Mouse (Mus musculus) embryo, embryonic 11.5 days (tissue): ENCODE measurements at regions not wholly inside any gene's neighbourhood (a gene's known extent, or its start where the extent isn't known, plus 50 kb on each side); places are given as distances from the start of the nearest gene placed in this dataset.

ENCODE experiments used
- DNase-seq: peaks from one replicate; pipeline ENCODE4 v3.0.0-alpha.2; 2012; ENCODE audit warnings: low read depth, low spot score

GRCm38 (mm10) chr1:76322943-76323559, 777.0 kb downstream of the Slc4a3 start:
- DNase-seq: no peak

DNA sequence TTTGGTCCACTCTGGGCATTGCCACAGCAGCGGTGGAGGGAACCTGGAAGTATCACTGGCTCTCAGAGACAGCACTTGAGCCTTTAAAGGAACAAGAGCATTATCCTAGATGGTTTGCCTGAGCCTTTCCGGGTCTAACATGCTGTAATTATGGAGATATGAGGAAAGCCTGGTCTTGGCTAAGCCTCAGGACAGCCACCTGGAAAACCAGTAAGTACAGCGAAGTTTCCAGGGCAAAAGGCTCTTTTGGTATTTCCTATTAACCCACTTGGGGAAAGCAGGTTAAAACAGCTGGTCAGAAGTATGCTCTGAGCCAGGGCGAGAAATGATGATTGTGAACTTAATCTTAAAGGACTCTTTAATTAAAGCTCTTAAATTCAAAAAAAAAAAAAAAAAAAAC, 777.5 kb downstream of the Slc4a3 start:
- no peak for DNase-seq

GRCm38 (mm10) chr1:76336011-76336410, 789.9 kb downstream of the Slc4a3 start:
- no peak for DNase-seq

DNA sequence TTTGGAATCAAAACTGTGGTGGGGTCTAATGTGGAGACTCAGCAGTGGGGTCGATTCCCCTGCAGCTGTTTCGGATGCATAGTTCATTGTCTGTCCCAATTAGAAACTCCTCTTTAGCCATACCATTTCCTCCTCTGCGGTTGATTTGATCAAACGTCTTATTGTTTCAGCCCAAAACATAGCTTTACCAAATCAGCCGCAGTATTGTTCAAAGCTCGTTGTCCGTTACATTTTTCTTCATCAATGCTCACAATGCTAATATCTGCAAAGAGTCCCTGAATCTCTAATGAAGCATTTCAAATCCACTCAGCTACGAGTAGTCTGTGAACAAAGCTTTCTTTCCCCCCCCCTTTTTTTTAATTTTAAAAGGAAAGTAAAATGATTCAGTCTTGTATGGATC, 816.0 kb downstream of the Slc4a3 start:
- DNase-seq: no peak

DNA sequence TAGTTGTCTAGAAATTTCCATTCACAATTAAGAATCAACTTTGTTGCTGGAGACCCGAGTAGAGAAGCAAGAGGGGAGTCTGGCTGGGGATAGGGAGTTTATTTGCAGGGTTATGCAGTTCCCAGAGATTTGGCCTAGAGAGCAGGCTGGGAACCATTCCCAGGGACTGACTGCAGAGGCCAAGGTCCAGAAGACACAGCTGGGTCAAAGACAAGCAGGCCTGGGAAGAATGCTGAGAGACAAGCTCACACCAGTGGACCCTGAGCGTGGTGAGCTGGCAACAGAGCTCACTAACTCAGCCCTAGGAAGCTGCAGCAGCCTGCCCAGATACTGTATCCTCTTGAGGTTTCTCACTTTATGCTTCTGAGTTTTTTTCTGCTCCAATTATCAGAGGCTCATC, 827.9 kb downstream of the Slc4a3 start:
- no peak for DNase-seq

DNA sequence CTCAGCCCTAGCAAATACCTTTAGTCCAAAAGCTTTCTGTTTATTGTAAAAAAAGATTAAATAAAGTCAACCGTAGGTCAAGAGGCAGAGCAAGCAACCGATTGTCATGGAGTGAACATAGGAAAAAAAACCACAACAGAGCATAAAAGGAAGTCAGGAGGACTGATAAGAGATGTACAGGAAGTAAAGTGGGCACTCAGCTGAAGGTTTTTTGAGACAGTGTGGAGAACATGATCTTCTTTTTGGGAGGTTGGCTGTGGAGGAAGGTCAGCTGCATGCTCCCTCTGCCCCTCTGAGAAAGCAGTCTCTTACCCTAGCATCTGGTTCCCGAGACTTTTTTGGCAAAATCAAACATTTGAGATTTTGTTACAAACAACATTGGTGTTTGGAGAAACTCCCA, 832.1 kb downstream of the Slc4a3 start:
- DNase-seq: no peak

DNA sequence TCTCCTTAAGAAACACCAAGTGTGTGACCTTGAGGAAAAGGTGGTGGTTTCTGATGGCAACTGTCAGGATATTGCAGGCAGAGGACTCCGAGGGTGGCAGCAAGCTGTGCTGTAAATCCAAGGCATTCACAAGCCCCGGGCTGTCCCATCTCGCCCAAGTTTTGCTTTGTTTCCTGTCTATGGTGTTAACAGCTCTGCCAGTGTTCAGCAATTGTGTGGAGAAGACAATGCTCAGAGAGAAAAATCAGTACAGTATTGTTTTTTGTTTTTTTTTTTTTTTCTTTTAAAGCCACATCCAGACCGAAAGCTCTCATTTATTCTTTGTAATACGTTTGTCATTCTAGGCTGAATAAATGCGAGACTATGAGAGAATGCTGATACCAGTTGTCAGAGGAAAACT, 846.5 kb downstream of the Slc4a3 start:
- DNase-seq: no peak

DNA sequence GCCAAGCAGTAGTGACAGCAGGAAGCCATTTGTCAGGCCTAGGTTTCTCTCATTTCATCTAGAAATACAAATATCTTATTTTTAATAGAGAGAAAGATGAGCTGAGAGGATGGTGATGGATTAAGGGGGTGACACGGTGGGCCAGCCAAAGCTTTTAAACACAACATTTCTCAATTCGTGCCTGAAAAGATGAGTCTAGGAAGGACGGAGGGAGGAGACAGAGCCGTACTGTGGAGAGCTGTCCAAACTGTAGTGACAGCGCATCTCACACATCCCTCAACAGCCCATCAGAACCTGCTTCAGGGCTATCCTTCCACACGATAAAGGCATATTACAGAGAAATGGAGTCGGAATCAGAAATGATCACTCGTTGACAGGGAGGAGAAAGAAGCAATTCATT, 848.0 kb downstream of the Slc4a3 start:
- no peak for DNase-seq

- DNase-seq: no peak
Measured at GRCm38 (mm10) chr1:76402854-76403253, 856.8 kb downstream of the Slc4a3 start.

DNA sequence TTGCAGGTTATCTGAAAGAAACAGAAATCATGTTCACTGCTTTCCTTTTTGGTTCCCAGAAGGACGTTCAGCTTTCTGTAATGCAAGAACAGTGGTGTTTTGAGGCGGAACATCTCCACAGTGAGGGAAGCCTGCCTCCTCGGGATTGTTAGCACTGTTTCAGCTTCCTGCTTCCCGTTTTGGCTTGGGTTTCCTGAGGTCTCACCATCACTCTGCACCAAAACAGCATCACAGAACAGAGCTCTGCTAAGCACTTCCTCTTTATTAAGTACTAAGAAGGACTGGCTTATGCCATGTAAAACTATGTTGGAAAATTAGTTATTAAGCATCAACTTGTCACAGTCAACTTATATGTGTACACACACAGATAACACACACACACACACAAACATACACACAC, 857.9 kb downstream of the Slc4a3 start:
- no peak for DNase-seq

DNA sequence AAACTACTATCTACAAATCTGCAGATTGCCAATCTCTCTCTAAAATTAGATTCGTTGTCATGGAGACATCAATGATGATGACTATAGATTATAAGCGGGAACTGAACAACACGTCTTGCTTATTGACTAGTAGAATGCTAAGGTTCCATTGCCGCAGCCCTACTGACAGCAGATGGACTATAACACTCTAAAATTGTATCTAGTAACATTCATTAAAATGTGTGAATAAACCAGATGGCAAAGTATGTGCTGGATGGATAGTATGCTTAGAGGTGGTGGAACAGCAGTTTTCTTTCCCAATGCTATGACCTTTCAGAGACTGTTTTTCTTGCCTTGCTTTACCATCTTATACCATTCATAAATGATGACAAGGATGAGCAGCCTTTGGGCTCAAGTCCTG, 864.7 kb downstream of the Slc4a3 start:
- DNase-seq: no peak

DNA sequence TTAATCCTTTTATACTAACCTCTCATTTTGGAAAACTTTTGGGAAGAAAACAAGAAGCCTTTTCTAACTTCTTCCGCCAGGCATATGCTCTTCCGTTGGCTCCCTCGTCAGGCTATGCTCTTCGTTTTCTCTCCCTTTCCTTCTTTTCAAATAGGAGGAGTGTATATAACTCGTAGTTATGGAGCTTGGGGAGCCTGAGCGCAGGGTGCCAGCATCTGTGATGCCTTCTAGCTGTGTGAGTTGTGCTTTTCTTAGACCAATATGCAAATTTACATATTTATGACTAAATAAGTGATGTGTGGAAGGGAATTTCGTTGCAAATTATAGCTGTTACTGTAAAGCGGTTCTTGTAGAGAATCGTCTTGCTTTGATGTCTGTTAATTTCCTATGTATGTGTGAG, 874.5 kb downstream of the Slc4a3 start:
- no peak for DNase-seq

DNA sequence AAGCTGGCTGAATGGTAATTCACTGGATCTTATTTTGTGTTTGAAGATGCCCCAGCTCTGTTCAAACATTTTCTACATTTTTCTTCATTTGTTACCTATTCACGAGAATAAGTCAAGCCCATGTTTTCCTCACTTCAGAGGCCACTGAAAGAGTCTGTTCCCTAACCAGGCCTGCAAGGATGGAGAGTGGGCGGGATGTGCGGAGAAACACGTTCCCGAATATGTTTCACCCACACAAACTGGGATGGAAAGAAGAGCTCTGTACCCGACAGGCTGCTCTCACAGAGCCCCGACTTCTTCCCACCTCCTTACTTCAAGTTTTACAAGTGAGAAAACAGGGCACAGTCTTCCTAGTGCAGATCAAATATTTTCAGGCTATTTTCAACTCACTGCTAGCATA, 881.4 kb downstream of the Slc4a3 start:
- no peak for DNase-seq

GRCm38 (mm10) chr1:76430041-76430610, 884.1 kb downstream of the Slc4a3 start:
- no peak for DNase-seq

GRCm38 (mm10) chr1:76433481-76433941, 887.4 kb downstream of the Slc4a3 start:
- DNase-seq: no peak

DNA sequence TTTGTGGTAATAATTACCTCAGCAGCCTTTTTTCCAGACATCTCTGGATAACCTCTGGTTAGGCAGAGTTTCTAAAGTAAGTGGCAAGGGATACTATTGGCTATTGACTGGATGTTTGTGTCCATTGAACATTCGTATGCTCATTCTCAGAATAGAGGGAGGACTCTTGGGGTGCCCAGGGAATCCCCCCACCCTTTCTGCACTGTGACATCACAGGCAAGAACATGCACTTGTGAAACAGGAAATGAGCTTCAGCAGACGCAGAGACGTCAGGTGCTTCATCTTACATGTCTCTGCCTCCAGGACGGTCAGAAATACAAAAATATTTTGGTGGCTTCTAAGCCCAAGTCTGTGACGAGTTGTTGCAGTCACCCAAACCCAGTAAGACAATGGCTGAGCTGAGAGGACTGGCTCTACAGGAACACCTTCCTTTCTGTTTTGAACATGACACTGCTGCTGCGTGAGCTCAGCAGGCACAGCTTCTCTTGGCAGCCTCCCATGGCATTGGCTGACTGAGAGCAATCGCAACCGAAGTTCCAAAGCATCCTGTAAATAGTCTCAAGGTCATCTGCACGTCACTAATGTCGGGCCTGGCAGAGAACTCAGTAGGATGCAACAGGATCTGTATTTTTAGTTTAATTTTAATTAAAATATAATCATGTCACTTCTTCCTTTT, 904.6 kb downstream of the Slc4a3 start:
- DNase-seq: no peak

DNA sequence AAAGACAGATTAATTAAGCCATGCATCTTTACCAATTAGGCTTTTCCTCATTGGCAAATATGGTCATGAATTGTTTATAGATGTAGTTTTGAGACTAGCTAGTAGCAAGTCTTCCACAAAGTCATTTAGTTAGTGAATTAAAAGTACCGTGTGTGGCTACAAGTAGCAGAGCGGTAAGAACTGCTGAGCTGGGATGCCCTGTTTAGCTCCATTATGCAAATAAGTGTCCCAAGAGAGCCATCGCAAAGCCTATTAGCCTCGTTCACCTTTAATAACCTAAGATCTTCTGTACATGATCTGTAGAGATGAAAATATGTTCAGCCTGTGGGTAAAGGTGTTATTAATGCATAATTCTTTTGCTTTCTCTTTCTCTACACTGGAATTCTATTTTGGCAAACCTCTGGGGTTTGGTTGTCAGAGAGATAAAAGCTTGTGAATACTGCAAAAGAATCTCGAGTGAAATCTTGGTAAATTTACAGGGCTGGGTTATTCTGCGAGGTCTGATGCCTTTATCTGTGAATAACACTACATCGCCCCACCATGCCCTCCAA, 907.2 kb downstream of the Slc4a3 start:
- DNase-seq: no peak

- no peak for DNase-seq
Measured at GRCm38 (mm10) chr1:76466562-76466961, 920.5 kb downstream of the Slc4a3 start.

GRCm38 (mm10) chr1:76484193-76484592, 938.1 kb downstream of the Slc4a3 start:
- DNase-seq: no peak

GRCm38 (mm10) chr1:76487481-76487880, 941.4 kb downstream of the Slc4a3 start:
- no peak for DNase-seq

GRCm38 (mm10) chr1:76489681-76490492, 943.8 kb downstream of the Slc4a3 start:
- DNase-seq: no peak

- no peak for DNase-seq
Measured at GRCm38 (mm10) chr1:76490719-76491118, 944.7 kb downstream of the Slc4a3 start.
